Mouse (Mus musculus) limb, embryonic 11.5 days (tissue): ENCODE measurements at regions not wholly inside any gene's neighbourhood (a gene's known extent, or its start where the extent isn't known, plus 50 kb on each side); places are given as distances from the start of the nearest gene placed in this dataset.
A peak's percentile ranks its signal among the peaks of the same experiment; 100 is the strongest.

Experiments
- ATAC-seq: fragments of 200-750 bp; cut with Nextera tagmentation; 2 replicates; pipeline ENCODE4 v1.8.0; 2017; ENCODE audit warnings: low read depth; ENCODE audit not compliant: insufficient number of reproducible peaks, low FRiP score, low TSS enrichment
- DNase-seq: peaks from one replicate; pipeline ENCODE4 v3.0.0-alpha.2; 2015; ENCODE audit warnings: low spot score
- H3K27ac ChIP-seq: fragments of 300-500 bp; sonication (generic); replicated peaks from 2 replicates; pipeline ENCODE4 v1.5.1; 2014; ENCODE audit warnings: low read depth, mild to moderate bottlenecking, low read length
- H3K27me3 ChIP-seq: fragments of 300-500 bp; sonication (generic); 2 replicates; pipeline ENCODE4 v1.6.1; 2014; ENCODE audit warnings: mild to moderate bottlenecking, low read length, mixed read lengths; ENCODE audit not compliant: control insufficient read depth, insufficient read depth
- H3K36me3 ChIP-seq: fragments of 300-500 bp; sonication (generic); 2 replicates; pipeline ENCODE4 v1.6.1; 2014; ENCODE audit warnings: mild to moderate bottlenecking, low read length, moderate library complexity, mixed read lengths; ENCODE audit not compliant: control insufficient read depth, insufficient read depth
- H3K4me1 ChIP-seq: fragments of 300-500 bp; sonication (generic); 2 replicates; pipeline ENCODE4 v1.6.1; 2014; ENCODE audit warnings: low read length, mixed read lengths; ENCODE audit not compliant: control insufficient read depth, insufficient read depth
- H3K4me2 ChIP-seq: fragments of 300-500 bp; sonication (generic); 2 replicates; pipeline ENCODE4 v1.6.1; 2014; ENCODE audit warnings: low read depth, mild to moderate bottlenecking, moderate library complexity; ENCODE audit not compliant: severe bottlenecking
- H3K4me3 ChIP-seq: fragments of 300-500 bp; sonication (generic); 2 replicates; pipeline ENCODE4 v1.5.1; 2014; ENCODE audit warnings: low read depth, low read length
- H3K9ac ChIP-seq: fragments of 300-500 bp; sonication (generic); 2 replicates; pipeline ENCODE4 v1.6.1; 2014; ENCODE audit warnings: mild to moderate bottlenecking, low read length
- H3K9me3 ChIP-seq: fragments of 300-500 bp; sonication (generic); 2 replicates; pipeline ENCODE4 v1.6.1; 2016; ENCODE audit warnings: low read length; ENCODE audit not compliant: control insufficient read depth
- WGBS: fragments of 180-500 bp; shearing (Covaris S2); extraction: QIAGEN DNeasy Blood & Tissue Kit; methylation state at CpG from one replicate; pipeline ENCODE4 v1.1.7; 2014; 5-methylcytosine and 5-hydroxymethylcytosine counted together

DNA sequence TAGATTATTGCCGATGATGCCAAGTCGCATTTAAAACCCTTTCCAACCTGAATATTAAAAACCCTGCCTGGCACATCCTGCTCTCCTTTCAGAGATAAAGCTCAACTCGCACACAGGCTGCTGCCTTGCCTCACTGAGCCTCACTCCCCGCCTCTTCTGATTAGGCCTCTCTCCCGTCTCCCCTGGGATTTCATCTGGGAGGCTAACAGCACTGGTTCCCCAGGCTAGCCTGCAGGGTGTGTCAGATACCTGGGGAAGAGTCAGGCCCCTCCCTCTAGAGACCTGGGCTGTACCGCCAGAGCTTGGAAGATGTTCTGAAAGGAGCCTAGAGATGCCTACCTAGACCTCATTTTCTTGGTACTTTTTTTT lies 462.7 kb upstream of the Kif2a start:
- peak; percentile 25 for DNase-seq
- Histone ChIP-seq H3K4me3 (no peak overlapping the region), H3K27ac (no peak overlapping the region; the same call in 1 of the 2 replicates), H3K9ac (no peak overlapping the region), H3K36me3 (no peaks in the 10 kb centered on the region), H3K4me2 (no peak overlapping the region), H3K27me3 (no peaks in the 10 kb centered on the region), H3K4me1 (peaks cover 17% of the 10 kb centered on the region), H3K9me3 (no peaks in the 10 kb centered on the region)
- WGBS, result 36% methylated on average over 6 of the region's 6 CpGs
- ATAC-seq, result no peak

DNA sequence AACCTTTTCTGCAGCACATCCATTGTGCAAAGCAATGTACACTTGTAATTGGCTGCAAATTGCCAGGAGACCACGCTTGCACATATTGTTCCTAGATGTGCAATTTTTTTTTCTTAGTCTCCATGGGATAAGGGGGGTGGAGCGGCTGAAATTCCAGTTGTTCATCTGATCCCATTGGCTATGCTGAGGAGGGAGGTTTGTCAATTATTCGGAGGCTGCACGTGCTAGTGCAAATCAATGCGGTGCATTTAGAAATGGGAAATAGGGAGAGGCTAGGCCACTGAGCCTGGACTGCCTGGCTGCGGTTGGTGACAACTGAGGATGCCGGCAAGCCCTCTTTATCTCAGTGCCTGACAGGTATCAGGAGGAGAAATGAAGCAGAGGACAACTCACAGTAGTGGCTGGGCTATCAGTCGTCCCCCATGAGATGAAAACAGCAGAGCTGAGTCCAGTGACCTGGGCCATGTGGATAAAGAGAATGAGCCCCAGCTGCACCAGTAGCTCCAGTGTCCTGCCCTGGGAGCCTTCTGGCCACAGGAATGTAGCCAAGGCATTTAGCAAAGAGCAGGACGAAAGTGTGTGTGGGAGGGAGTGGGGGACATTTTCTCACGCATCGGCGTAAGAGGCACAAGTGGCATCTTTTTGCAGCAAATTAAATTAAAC lies 462.2 kb upstream of the Kif2a start:
- H3K4me3 ChIP-seq, result no peak overlapping the region
- no peak for DNase-seq
- H3K36me3 ChIP-seq, result no peaks in the 10 kb centered on the region
- H3K4me1 ChIP-seq, result peaks cover 17% of the 10 kb centered on the region
- no peak overlapping the region; the same call in 1 of the 2 replicates for H3K27ac ChIP-seq
- 57% methylated on average over 12 of the region's 12 CpGs for WGBS
- H3K4me2 ChIP-seq, result no peak overlapping the region
- no peaks in the 10 kb centered on the region for H3K27me3 ChIP-seq
- no peaks in the 10 kb centered on the region for H3K9me3 ChIP-seq
- no peak overlapping the region for H3K9ac ChIP-seq
- no peak for ATAC-seq

DNA sequence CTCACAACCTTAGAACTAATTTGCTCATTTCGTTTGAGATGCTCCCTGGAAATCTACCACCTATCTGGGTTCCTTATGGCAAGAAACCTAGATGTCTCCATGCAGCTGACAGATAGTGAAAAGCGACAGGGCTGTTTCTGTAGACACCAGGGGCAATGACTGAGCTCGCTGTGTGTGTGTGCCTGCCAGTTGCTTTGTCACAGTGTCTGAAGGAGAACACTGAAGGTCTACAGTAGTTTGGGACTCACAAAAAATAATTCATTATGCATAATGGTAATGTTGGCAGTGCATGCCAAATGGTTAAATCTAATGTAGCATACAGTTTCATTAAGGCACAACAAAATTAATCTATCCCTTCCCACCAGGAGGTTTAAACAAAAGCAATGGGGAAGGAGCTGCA lies 453.2 kb upstream of the Kif2a start:
- no peak overlapping the region for H3K27ac ChIP-seq
- no peak overlapping the region for H3K4me3 ChIP-seq
- ATAC-seq (no peak), DNase-seq (peak; percentile 14)
- no peaks in the 10 kb centered on the region for H3K9me3 ChIP-seq
- H3K27me3 ChIP-seq, result no peaks in the 10 kb centered on the region
- H3K4me1 ChIP-seq, result no peaks in the 10 kb centered on the region
- WGBS, result 78% methylated on average over 3 of the region's 3 CpGs
- H3K36me3 ChIP-seq, result no peaks in the 10 kb centered on the region
- no peak overlapping the region for H3K9ac ChIP-seq
- H3K4me2 ChIP-seq, result no peak overlapping the region

DNA sequence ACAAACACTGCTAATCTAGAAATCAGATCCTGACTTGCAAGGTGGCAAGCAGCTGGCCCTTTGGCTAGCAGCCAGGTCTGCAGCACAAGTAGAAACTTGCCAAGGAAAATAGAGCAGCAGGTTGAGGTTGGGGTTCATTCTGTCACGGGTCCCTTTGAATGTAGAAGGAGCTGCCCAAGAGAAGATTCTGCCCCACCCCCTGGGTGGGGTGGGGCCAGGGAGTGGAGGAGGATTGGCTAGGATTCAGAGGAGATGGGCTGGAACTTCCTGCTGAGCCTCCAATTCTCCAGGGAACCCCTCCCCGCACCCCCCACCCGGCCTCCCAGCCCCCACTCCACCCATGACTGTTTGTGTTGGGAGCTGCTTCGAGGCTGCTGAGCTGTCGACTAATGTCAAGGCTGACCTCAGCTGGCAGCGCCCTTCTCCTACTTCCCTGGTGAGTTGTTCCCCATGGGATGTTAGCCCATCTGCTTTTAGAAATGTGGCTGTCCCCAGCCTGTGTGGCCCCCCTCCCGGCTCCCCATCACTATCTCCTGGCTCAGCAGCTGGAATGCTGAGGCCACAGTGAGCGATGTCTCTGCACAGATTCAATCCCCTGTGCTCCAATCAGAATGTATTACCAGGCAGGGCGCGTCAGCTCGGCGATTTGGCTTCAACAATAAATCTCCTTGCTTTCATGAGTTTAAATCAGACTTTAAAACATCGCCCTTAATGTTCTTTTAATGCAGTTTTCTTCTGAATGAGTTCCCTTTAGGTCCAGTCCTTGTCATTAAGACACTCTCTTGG lies 447.8 kb upstream of the Kif2a start:
- ATAC-seq, result 0 out of 2 replicates have a peak, but pooled peaks have one; percentile 35

DNA sequence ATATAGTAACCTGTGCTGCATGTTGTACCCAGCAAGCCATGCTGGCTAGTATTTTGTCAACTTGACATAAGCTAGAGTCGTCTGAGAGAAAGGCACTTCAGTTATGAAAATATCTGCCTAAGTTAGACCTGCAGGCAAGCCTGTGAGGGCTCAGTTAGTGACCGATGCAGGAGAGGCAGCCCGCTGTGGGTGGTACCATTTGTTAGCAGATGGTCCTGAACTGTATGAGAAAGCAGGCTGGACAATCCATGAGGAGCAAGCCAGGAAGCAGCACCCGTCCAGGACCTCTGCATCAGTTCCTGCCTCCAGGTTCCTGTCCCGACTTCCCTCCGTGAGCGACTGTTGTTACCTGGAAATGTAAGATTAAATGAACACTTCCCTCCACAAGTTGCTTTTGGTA lies 440.9 kb upstream of the Kif2a start:
- H3K4me1 ChIP-seq, result no peaks in the 10 kb centered on the region
- no peak overlapping the region for H3K4me3 ChIP-seq
- no peak overlapping the region for H3K4me2 ChIP-seq
- ATAC-seq, result no peak
- no peak overlapping the region for H3K27ac ChIP-seq
- 90% methylated on average over 7 of the region's 7 CpGs for WGBS
- H3K36me3 ChIP-seq, result no peaks in the 10 kb centered on the region
- no peaks in the 10 kb centered on the region for H3K27me3 ChIP-seq
- no peak overlapping the region for H3K9ac ChIP-seq
- DNase-seq, result no peak
- H3K9me3 ChIP-seq, result no peaks in the 10 kb centered on the region

More for the DNA sequence above, 447.8 kb upstream of the Kif2a start:
- WGBS, result 3% methylated on average over 13 of the region's 13 CpGs
- Histone ChIP-seq H3K4me1 (peaks cover 8% of the 10 kb centered on the region; the same call in 1 of the 2 replicates), H3K36me3 (no peaks in the 10 kb centered on the region), H3K27ac (no peak overlapping the region), H3K4me3 (peak overlapping the region; percentile 9; the same call in 1 of the 2 replicates), H3K4me2 (peak overlapping the region; percentile 31), H3K9me3 (no peaks in the 10 kb centered on the region), H3K27me3 (no peaks in the 10 kb centered on the region), H3K9ac (no peak overlapping the region)
- no peak for DNase-seq

DNA sequence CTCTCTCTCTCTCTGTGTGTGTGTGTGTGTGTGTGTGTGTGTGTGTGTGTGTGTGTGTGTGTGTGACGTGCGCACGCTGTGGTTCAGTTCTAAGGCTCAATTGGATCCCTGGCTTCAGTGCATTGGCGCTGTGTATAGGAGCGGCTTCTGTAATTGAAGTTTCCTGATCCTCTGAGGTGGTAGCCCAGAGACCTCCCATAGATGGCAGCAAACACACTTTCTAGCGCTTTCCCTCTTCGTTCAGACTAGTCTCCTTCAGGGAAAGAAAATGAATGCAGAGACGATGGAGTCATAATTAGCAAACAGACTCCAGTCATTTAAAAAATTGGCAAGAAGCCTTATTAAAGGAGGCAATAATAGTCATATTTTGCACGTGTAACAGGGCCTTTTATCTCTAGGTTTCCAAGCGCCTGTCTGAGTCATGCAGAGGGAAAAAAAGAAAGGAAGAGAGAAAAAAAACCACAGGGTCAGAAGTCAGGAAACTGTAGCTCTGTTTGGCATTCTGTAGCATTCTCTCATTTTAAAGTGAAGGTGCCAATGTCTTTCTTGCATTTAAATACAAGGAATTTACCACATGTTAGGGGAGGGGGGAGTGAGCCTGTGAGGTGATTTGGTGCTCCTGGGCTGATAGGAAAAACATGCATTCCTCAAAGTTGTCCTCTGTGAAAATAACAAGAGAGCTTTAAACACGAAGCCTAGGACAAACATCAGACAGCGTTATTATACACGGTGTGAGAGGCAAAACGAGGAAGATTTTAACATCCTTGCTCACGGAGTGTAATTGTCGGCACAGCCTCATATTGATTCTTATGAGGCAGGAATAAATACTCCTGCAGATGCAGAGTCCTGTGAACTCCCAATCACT lies 439.4 kb upstream of the Kif2a start:
- Histone ChIP-seq H3K4me2 (no peak overlapping the region), H3K4me1 (no peaks in the 10 kb centered on the region), H3K9ac (no peak overlapping the region), H3K9me3 (no peaks in the 10 kb centered on the region), H3K27me3 (no peaks in the 10 kb centered on the region), H3K4me3 (no peak overlapping the region), H3K27ac (no peak overlapping the region), H3K36me3 (no peaks in the 10 kb centered on the region)
- 25% methylated on average over 16 of the region's 16 CpGs for WGBS
- peak; percentile 80; the same call in 1 of the 2 replicates for ATAC-seq
- peak; percentile 72 for DNase-seq

DNA sequence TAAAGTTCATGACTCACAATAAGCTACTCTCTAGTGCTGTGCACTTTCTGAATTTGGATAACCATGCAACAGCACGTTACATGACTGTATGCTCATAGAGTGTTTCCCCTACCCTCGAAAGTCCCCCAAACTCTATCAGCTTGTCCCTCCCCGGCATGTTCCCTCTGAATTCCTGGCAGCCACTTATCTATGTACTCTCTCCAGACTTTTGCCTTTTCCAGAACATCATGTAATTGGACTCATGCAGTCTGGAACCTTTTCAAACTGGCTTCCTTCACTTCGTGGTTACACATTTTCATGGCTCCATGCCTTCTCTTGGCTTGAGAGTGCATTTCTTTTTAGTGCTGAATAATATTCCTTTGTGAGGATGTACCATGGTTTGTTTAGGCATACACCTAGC lies 436.8 kb upstream of the Kif2a start:
- Histone ChIP-seq H3K4me1 (no peaks in the 10 kb centered on the region), H3K27ac (no peak overlapping the region), H3K9me3 (no peaks in the 10 kb centered on the region), H3K4me2 (no peak overlapping the region), H3K9ac (no peak overlapping the region), H3K4me3 (no peak overlapping the region), H3K36me3 (no peaks in the 10 kb centered on the region), H3K27me3 (no peaks in the 10 kb centered on the region)
- no peak for ATAC-seq
- 83% methylated on average over 4 of the region's 4 CpGs for whole genome bisulfite sequencing
- no peak for DNase-seq

DNA sequence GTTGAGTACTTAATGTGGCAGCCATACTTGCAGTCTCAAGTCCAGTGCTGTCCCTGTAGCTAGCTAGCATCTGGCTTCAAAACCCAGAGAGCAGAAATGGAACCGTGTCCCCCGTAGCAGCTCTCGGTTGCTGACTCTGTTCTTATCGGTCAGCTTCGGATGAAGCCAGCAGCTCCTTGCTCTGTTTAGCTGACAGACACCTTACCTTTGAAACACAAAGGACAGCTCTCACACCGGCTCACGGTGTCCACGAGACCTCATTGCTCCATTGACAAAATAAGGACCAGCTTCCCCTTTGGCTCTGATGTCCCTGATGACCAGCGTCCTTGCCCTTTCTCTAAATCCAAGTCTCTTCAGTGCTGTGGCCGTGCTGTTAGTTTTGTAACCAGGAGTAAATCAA lies 435.3 kb upstream of the Kif2a start:
- DNase-seq (no peak), ATAC-seq (no peak)
- no peaks in the 10 kb centered on the region for H3K4me1 ChIP-seq
- H3K27me3 ChIP-seq, result no peaks in the 10 kb centered on the region
- no peaks in the 10 kb centered on the region for H3K36me3 ChIP-seq
- no peak overlapping the region for H3K4me2 ChIP-seq
- no peaks in the 10 kb centered on the region for H3K9me3 ChIP-seq
- H3K9ac ChIP-seq, result no peak overlapping the region
- no peak overlapping the region for H3K27ac ChIP-seq
- no peak overlapping the region for H3K4me3 ChIP-seq
- 81% methylated on average over 10 of the region's 10 CpGs for WGBS
